Mouse (Mus musculus) activated CD4-positive, CD25-positive, alpha-beta regulatory T cell, adult 4 months (primary cell): ENCODE results near the gene Cdipt. TPM values are rescaled to one million over a fixed set of nuclear protein-coding genes. Genes with fewer than 3 reads are reported as not detected.

Experiments
- ATAC-seq: one replicate; pipeline ENCODE4 v1.8.0; 2017
- polyA plus RNA-seq, 2 experiments: library from polyadenylated mRNA; unstranded; fragments of 100-300 nt; shearing (Covaris generic); gene quantifications; one replicate each; pipeline ENCODE4 v1.2.1; 2017

Cdipt gene
- polyA plus RNA-seq, 2 experiments from 2014 or later, result 119 to 136 TPM

DNA sequence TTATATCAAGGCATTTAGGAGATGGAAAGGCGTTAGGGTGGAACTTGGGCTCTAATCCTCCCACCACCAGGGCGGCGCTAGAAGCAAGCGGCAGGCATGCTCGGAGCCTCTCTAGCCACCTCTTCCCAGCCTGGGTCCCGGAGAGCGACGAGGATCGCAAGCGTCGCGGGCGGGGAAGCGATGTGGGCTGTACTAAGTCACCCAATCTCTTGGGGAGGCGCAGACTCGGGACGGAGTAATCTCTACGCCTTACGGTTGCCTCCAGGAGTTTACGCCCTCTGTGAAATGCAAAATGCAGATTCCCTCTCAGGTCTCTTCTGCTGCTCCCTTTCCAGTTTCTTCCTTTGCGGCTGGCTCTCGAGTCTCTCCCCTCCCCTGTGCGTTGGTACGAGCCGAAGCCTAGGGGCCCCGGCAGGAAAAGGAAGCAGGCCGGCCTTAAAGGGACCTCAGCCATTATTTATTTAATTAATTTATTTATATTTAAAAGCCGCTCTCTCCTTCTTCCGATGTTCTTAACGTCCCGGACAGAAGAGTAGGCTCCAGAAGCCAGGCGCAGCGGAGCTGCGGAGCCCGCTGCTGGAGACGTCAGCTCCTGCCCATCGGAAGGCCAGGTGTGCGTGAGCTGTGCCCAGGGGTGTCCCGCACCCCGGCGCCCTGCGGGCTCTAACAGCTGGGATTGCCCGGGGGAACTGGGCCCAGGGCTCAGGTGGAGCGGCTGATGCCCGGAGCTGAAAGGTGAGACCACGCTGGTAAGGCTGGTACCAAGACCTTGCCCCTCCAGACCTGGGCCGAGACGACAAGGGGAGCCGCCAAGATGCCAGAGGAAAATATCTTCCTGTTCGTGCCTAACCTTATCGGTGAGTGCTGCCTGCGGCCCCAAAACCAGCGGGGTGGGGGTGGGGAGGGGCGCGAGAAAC lies 494 bp downstream of the Cdipt start, which contains the start of gene Cdiptos:
Gene Cdiptos, minus strand, starts transcription at position 149 of the 917 bp plus-strand sequence.
- ATAC-seq, result peak; percentile 98

- no peak for ATAC-seq
Measured at GRCm38 (mm10) chr7:126976878-126977459, 1.3 kb downstream of the Cdipt start.

GRCm38 (mm10) chr7:126978841-126979240 lies 3.1 kb downstream of the Cdipt start:
- peak; percentile 23 for ATAC-seq

- no peak for ATAC-seq
Measured at GRCm38 (mm10) chr7:126981601-126982000, 5.9 kb downstream of the Cdipt start.

GRCm38 (mm10) chr7:126982054-126982453 lies 6.3 kb downstream of the Cdipt start:
- no peak for ATAC-seq

GRCm38 (mm10) chr7:126983113-126983512 lies 7.4 kb downstream of the Cdipt start:
- ATAC-seq, result no peak

DNA sequence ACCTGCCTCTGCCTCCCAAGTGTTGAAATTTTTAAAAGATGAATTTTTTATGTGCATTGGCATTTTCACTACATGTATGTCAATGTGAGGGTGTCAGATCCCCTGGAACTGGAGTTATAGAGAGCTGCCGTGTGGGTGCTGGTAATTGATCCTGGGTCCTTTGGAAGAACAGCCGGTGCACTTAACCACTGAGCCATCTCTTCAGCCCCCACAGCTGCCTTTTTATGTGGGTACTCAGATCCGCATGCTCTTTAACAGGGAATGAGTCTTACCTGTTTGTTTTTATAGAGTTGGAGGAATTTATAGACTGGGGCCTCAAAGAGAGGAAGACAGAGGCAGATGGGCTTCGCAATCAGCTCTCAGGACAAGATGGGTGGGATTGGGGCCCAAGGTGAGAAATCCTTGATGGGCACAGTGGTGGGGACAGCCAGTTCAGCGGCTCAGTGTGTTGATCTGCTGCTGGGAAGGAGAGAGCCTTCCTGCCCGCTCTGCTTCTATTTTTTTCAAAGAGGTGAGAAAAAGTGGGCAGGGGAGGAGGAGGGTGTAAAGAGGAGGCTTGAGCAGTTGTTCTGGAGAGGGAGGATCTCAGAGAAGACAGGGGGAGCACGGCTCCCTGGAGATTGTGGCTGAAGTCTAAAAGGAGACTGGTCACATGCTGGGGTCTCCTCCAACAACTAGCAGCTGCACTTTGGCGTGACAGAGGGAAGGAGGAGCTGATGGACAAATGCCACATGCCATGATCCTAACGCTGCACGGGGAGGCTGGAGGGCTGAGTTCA lies 9.1 kb downstream of the Cdipt start:
- no peak for ATAC-seq

DNA sequence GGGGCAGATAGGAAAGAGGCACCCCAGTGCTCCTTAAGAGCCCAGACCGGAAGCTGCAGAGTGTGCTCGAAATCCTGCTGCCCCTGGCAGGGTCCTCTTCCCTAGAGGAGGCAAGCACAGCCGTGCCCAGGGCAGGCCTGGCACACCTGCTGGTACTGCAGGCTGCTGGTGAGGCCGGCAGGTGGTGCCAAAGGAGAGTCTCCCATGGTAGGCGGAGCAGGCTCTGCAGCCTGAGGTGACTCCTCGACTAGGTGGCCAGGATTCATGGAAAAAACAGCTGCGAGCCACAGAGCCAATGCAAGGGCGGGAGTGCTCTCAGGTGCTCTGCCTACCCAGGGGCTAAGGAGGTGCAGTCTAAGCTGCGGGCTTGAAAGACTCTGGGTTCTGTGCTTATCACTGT lies 10.6 kb downstream of the Cdipt start:
- no peak for ATAC-seq

DNA sequence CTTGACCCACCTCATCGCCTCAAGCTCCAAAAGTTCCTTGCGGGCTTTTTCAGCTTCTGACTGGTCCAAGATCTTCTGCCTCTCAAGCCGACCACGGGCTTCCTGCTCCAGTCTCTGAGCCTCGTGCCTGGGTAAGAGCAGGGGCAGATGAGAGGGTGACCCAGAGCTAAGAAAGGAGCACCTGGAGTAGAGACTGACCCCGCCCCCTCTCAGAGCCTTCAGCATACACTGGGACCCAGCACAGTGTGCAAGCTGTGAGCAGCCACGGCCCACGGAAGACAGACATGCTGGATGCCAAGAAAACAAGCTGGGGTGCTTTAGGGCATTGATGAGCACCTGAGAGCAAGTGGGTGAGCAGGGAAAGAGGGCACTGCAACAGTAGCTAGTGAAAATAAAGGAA lies 13.1 kb downstream of the Cdipt start:
- ATAC-seq, result no peak

GRCm38 (mm10) chr7:126996449-126996848 lies 20.7 kb downstream of the Cdipt start:
- ATAC-seq, result no peak

DNA sequence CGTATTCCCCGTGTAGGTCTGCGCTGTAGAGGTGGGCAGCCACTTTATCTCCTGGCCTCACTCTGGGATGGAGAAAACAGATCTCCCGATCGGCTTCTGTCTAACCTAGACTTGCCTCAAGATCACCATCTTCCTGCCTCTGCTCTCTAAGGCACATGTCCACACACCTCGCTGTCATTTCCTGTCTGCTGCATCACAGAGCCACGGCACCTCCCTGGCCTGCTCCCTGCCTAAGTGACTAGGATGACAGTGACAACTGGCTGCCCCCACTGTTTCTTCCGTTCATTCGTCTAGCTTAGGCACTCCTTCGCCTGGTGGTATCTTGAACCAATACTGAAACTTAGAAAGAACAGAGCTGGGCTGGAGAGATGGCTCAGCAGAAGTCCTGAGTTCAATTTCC lies 23.9 kb downstream of the Cdipt start:
- peak; percentile 75 for ATAC-seq

DNA sequence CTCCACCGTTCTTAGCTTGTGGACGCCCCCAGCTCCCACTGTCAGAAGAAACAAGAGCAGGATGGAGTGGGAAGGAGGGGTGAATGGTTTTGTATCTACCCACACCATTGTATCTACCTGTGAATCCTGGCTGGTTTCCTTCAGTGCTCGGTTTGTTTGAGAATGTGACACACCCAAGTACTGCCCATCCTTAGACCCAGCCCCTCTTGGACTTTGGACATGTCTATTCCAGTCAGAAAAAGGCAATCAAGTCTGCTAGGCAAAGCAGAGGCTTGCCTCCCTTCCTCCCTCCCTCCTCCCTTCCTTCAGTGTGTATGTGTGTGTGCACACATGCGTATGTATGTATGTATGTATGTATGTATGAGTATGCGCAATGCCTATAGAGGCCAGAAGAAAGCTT lies 27.9 kb downstream of the Cdipt start:
- no peak for ATAC-seq

DNA sequence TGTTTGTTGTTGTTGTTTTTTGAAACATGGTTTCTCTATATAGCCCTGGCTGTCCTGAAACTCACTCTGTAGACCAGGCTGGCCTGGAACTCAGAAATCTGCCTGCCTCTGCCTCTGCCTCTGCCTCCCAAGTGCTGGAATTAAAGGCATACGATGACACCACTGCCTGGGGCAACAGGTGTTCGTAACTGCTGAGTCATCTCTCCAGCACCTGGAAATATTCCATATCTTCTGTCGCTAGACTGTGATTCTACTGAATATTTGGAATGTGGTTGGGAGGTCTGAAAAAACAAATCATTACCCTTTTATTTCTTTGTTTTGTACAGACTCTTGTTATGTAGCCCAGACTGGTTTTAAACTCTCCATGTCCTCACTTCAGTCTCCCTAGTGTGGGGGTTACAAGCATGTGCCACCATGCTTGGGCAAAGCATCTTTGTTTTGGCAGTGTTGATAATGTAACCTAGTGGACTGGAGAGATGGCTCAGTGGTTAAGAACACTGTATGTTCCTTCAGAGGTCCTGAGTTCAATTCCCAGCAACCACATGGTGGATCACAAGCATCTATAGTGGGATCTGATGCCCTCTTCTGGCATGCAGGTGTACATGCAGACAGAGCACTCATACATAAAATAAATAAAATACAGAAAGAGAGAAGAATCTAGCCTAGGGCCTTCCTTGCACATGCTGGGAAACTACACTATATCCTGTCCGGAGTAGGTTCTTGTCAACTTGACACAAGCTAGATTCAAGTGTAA lies 28.6 kb downstream of the Cdipt start:
- ATAC-seq, result no peak

- no peak for ATAC-seq
Measured at GRCm38 (mm10) chr7:127007313-127008024, 31.8 kb downstream of the Cdipt start.

DNA sequence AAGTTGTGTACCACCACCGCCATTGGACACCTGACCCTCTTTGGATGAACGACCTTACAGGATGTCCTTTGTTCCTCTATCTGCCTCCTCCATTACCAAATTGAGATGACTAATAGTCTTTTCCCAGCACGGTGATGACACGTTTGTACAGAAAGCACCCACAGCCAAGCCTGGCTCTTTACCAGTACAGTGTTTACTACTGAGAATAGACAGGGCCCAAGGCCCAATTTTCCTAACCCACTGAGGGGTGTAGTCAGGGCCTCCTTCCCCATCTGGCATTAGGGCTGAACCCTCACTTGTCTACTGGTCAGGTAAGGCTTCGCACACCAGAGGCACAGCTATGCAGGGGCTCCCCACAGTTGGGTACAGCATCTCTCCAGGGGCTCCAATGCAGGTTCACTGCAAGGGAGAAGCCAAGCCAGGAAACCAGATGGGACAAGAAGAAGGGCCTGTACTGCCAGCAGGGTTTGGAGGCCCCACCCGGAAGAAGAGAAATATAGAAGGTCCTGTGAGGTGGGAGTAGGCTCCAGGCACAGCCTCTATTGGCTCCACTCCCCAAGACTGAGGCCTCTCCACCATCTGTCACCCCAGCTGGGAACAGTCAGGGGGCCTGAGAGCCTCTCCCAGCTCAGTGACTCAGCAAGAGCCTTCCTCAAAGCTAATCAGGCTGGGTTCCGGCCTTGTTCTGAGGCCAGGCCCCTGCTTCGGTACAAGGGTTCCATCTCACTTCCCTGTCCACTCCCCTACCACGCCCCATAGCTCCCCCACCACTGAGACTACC lies 32.7 kb downstream of the Cdipt start:
- ATAC-seq, result no peak

- ATAC-seq, result no peak
Measured at GRCm38 (mm10) chr7:127009307-127010085, 33.8 kb downstream of the Cdipt start.

DNA sequence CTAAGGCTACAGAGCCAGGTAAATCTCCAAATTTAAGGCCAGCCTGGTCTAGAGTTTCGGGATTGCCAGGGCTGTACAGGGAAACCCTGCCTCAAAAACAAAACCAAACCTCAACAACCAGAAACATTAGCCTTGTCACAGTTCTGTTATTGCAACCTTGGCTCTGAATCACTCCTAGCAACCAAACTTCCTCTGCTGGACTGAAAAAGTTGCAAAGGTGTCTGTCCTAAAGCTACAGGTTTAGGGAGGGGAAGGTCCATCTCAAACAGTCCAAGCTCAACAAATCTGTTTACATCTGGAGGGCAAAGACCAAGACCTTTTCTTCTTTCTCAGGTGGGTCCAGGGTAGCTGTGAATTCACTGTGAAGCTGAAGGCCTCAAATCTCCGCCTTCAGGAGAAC lies 35.3 kb downstream of the Cdipt start:
- ATAC-seq, result no peak

GRCm38 (mm10) chr7:127011717-127012116 lies 36.0 kb downstream of the Cdipt start:
- ATAC-seq, result no peak

DNA sequence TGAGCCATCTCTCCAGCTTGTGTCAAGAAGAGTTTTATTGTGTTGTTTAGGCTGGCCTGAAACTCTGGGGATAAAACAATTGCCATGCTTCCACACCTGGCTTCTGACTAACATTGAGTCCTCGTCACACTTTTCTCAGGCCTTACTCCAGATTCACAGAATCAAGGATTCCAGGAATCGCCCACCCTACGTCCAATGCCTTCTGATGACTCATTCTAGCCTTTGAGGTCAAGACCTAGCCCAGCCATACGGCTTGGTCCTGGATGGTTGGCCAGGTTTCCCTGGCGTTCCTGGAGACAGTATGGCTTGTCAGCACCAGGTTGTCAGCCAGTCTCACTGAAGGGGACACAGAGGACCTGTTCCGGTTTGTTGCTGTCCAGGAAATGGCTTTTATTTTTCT lies 36.7 kb downstream of the Cdipt start:
- ATAC-seq, result no peak

GRCm38 (mm10) chr7:127012845-127013244 lies 37.1 kb downstream of the Cdipt start:
- no peak for ATAC-seq
